Mouse (Mus musculus) CH12.LX (cell line): ENCODE measurements around the gene Runx3. TPM values are rescaled to one million over a fixed set of nuclear protein-coding genes. Genes with fewer than 3 reads are reported as not detected.

Experiments
- DNase-seq: peaks from one replicate; pipeline ENCODE4 v3.0.0-alpha.2; 2013; ENCODE audit errors: extremely low read depth
- H3K27ac ChIP-seq: 2 replicates; pipeline ENCODE4 v1.5.1; 2012; ENCODE audit warnings: low read depth, mild to moderate bottlenecking, control low read depth, moderate library complexity; ENCODE audit not compliant: insufficient read depth
- H3K27me3 ChIP-seq: replicated peaks from 2 replicates; pipeline ENCODE3; 2012; ENCODE audit warnings: inconsistent platforms
- H3K36me3 ChIP-seq, 2 experiments: replicated peaks in 1 of 2; 2 replicates each; pipeline versions ENCODE3 to v1.6.1; 2012; ENCODE audit warnings: inconsistent platforms in 1 of 2, low read length in 1 of 2, mild to moderate bottlenecking in 1 of 2, mixed read lengths in 1 of 2, moderate library complexity in 1 of 2; ENCODE audit not compliant: control insufficient read depth in 1 of 2, insufficient read depth in 1 of 2
- H3K4me1 ChIP-seq, 2 experiments: 2 replicates each; pipeline ENCODE4 v1.6.1; 2012; ENCODE audit warnings: inconsistent platforms in 1 of 2, moderate library complexity in 1 of 2; ENCODE audit not compliant: insufficient read depth in 2 of 2, control insufficient read depth in 1 of 2
- H3K4me2 ChIP-seq: 2 replicates; pipeline ENCODE4 v1.6.1; 2012; ENCODE audit warnings: low read depth, mild to moderate bottlenecking, control low read depth; ENCODE audit not compliant: poor library complexity, insufficient read depth, severe bottlenecking
- H3K4me3 ChIP-seq, 3 experiments: fragments of 150-350 bp in 1 of 3; sonication (generic) in 1 of 3; replicated peaks in 1 of 3; 2 replicates each; pipeline versions ENCODE3 to v1.5.1; 2011 to 2012; ENCODE audit warnings: low read depth in 2 of 3, low read length in 2 of 3, mild to moderate bottlenecking in 2 of 3, moderate library complexity in 2 of 3, control low read depth in 1 of 3, improper control_type of control experiment in 1 of 3, inconsistent platforms in 1 of 3, mixed read lengths in 1 of 3; ENCODE audit not compliant: poor library complexity in 1 of 3
- H3K79me2 ChIP-seq: replicated peaks from 2 replicates; pipeline ENCODE4 v1.6.1; 2012; ENCODE audit warnings: mild to moderate bottlenecking, moderate library complexity; ENCODE audit not compliant: control insufficient read depth, poor library complexity, insufficient read depth, severe bottlenecking; ENCODE audit errors: extremely low read depth
- H3K9ac ChIP-seq: 2 replicates; pipeline ENCODE4 v1.6.1; 2012; ENCODE audit warnings: low read depth, mild to moderate bottlenecking, control low read depth, moderate library complexity; ENCODE audit not compliant: insufficient read depth
- H3K9me3 ChIP-seq: replicated peaks from 2 replicates; pipeline ENCODE3; 2012; ENCODE audit warnings: low read length, inconsistent platforms, mixed read lengths
- CHD1 ChIP-seq: IDR thresholded peaks from 2 replicates; pipeline ENCODE4 v1.6.1; 2012; ENCODE audit warnings: low read depth, low read length, improper control_type of control experiment, inconsistent platforms
- CTCF ChIP-seq, 2 experiments: IDR thresholded peaks in 1 of 2; conservative IDR thresholded peaks in 1 of 2; 2 replicates each; pipeline ENCODE4 v1.5.1; 2011 to 2012; ENCODE audit warnings: low read depth in 2 of 2, low read length in 2 of 2, improper control_type of control experiment in 1 of 2, inconsistent platforms in 1 of 2, mild to moderate bottlenecking in 1 of 2, moderate library complexity in 1 of 2
- E2F4 ChIP-seq: IDR thresholded peaks from 2 replicates; pipeline ENCODE4 v1.6.1; 2011; ENCODE audit warnings: low read depth, low read length, improper control_type of control experiment; ENCODE audit not compliant: insufficient replicate concordance
- EP300 ChIP-seq: IDR thresholded peaks from 2 replicates; pipeline ENCODE4 v1.6.1; 2011; ENCODE audit warnings: low read length, improper control_type of control experiment
- ETS1 ChIP-seq: conservative IDR thresholded peaks from 2 replicates; pipeline ENCODE4 v1.6.1; 2012; ENCODE audit warnings: low read depth, mild to moderate bottlenecking, inconsistent platforms, low read length, improper control_type of control experiment, moderate library complexity
- JUND ChIP-seq: conservative IDR thresholded peaks from 2 replicates; pipeline ENCODE4 v1.6.1; 2011; ENCODE audit warnings: low read depth, low read length, improper control_type of control experiment
- KAT2A ChIP-seq: IDR thresholded peaks from 2 replicates; pipeline ENCODE4 v1.6.1; 2012; ENCODE audit warnings: low read length, improper control_type of control experiment, inconsistent platforms; ENCODE audit not compliant: insufficient replicate concordance
- MAFK ChIP-seq: IDR thresholded peaks from 2 replicates; pipeline ENCODE4 v1.6.1; 2011; ENCODE audit warnings: low read length, improper control_type of control experiment; ENCODE audit not compliant: insufficient replicate concordance
- MAX ChIP-seq: IDR thresholded peaks from 2 replicates; pipeline ENCODE4 v1.6.1; 2011; ENCODE audit warnings: low read length, improper control_type of control experiment
- MYC ChIP-seq: IDR thresholded peaks from 2 replicates; pipeline ENCODE4 v1.6.1; 2011; ENCODE audit warnings: low read depth, mild to moderate bottlenecking, improper control_type of control experiment, low read length
- NELFE ChIP-seq: IDR thresholded peaks from 2 replicates; pipeline ENCODE4 v1.6.1; 2011; ENCODE audit warnings: low read depth, low read length, improper control_type of control experiment
- POLR2AphosphoS2 ChIP-seq: IDR thresholded peaks from 2 replicates; pipeline ENCODE4 v1.6.1; 2011; ENCODE audit warnings: low read depth, low read length, improper control_type of control experiment
- RAD21 ChIP-seq: IDR thresholded peaks from 2 replicates; pipeline ENCODE4 v1.6.1; 2011; ENCODE audit warnings: low read depth, mild to moderate bottlenecking, low read length, improper control_type of control experiment, moderate library complexity
- RCOR1 ChIP-seq: conservative IDR thresholded peaks from 2 replicates; pipeline ENCODE4 v1.6.1; 2012; ENCODE audit warnings: low read depth, mild to moderate bottlenecking, inconsistent platforms, low read length, improper control_type of control experiment
- TBP ChIP-seq: conservative IDR thresholded peaks from 2 replicates; pipeline ENCODE4 v1.6.1; 2011; ENCODE audit warnings: low read depth, low read length, improper control_type of control experiment
- UBTF ChIP-seq: IDR thresholded peaks from 2 replicates; pipeline ENCODE4 v1.6.1; 2012; ENCODE audit warnings: low read depth, mild to moderate bottlenecking, inconsistent platforms, low read length, improper control_type of control experiment, moderate library complexity
- USF1 ChIP-seq: IDR thresholded peaks from 2 replicates; pipeline ENCODE4 v1.6.1; 2014; ENCODE audit warnings: low read depth, mild to moderate bottlenecking, inconsistent platforms, low read length, improper control_type of control experiment
- ZC3H11A ChIP-seq: IDR thresholded peaks from 2 replicates; pipeline ENCODE4 v1.6.1; 2012; ENCODE audit warnings: low read depth, mild to moderate bottlenecking, inconsistent platforms, low read length, improper control_type of control experiment
- ZKSCAN1 ChIP-seq: IDR thresholded peaks from 2 replicates; pipeline ENCODE4 v1.6.1; 2012; ENCODE audit warnings: low read depth, inconsistent platforms, low read length, improper control_type of control experiment, borderline replicate concordance
- ZMIZ1 ChIP-seq: IDR thresholded peaks from 2 replicates; pipeline ENCODE4 v1.6.1; 2012; ENCODE audit warnings: low read depth, mild to moderate bottlenecking, inconsistent platforms, low read length, improper control_type of control experiment
- dilution Hi-C: fragments of 300-500 bp; cut with MboI; formaldehyde crosslinking; loops from 2 replicates; pipeline ENCODE4 v1.14.3; 2020; ENCODE audit warnings: low sequenced_read_pairs; ENCODE audit not compliant: extremely low pct_unique_long_range_greater_than_20kb, extremely low pct_ligation_motif_present
- in situ Hi-C: fragments of 300-500 bp; cut with MboI; formaldehyde crosslinking; loops from 3 replicates; pipeline ENCODE4 v1.14.3; 2019; ENCODE audit warnings: low sequenced_read_pairs, low pct_ligation_motif_present, low pct_unique_long_range_greater_than_20kb, mixed read lengths
- polyA plus RNA-seq: library from polyadenylated mRNA; unstranded; fragments of >175 nt; gene quantifications from 2 replicates; pipeline ENCODE4 v1.2.1, GENCODE M21; 2012; ENCODE audit warnings: low read depth; ENCODE audit not compliant: insufficient read length
- total RNA-seq, 2 experiments: library from RNA; depleted of rRNA; stranded (reverse); fragments of 300-350 nt in 1 of 2; fragments of >200 nt in 1 of 2; gene quantifications; 2 replicates each; pipeline ENCODE4 v1.2.3; 2012 to 2014

Gene Runx3
- total and polyA plus RNA-seq, 3 experiments, result 5.0 to 61.1 (median 19.7) TPM

GRCm38 (mm10) chr4:135076611-135077010 is 43.8 kb upstream of the Runx3 start (continued):
- no peak for TF ChIP-seq POLR2AphosphoS2

DNA sequence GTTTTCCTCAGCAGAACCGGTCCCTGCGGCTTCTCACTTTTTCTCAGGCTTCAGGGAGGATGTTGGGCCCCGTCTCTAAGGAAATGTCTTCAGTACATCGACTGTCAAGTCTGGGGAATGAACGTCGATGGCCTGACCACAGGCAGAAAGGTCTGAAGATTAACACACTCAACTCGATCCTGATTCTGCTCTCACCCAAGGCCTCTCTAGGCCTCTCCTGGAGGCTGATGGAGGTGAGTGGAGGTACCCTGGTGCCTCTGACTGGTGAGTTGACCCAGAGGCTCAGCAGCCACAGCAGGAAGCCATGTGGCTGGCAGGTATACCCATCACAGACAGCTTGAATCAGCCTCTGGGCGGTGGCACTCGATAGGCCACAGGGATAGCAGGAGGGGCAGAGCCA is 43.3 kb upstream of the Runx3 start:
- in situ Hi-C loops (loop anchor here (10.0 kb wide), 1 partner anchor 238 kb away; no protein-coding TSS in a partner anchor), dilution Hi-C loops (no loop called here)
- H3K9ac ChIP-seq, result no peak overlapping the region
- no peaks in the 10 kb centered on the region for H3K27me3 ChIP-seq
- no peaks in the 10 kb centered on the region for H3K79me2 ChIP-seq
- peaks cover 51 to 96% of the 10 kb centered on the region in 2 experiments for H3K4me1 ChIP-seq
- H3K27ac ChIP-seq, result no peak overlapping the region
- H3K36me3 ChIP-seq, result no peaks in the 10 kb centered on the region
- H3K4me2 ChIP-seq, result no peak overlapping the region
- no peak for DNase-seq
- H3K9me3 ChIP-seq, result no peaks in the 10 kb centered on the region
- TF ChIP-seq ZC3H11A (no peak), RCOR1 (no peak), JUND (no peak), EP300 (no peak), E2F4 (no peak), MAFK (no peak), MAX (no peak), UBTF (no peak), RAD21 (no peak), ZKSCAN1 (no peak), MYC (no peak), NELFE (no peak), KAT2A (no peak), USF1 (no peak), ZMIZ1 (no peak), TBP (no peak), CTCF (conservative IDR thresholded peaks at IDR 0.05 in 1 of 2, IDR thresholded peaks at IDR 0.05 in 1 of 2; ENCODE audit: low read depth in 2 of 2, low read length in 2 of 2) (no peak), CHD1 (no peak), ETS1 (no peak)
- TF ChIP-seq, all 38 proteins: peak for 0
- H3K4me3 ChIP-seq, result no peak overlapping the region
